Mouse (Mus musculus) stomach, embryonic 14.5 days (tissue): ENCODE measurements around the gene Cd3g. TPM values are rescaled to one million over a fixed set of nuclear protein-coding genes. Genes with fewer than 3 reads are reported as not detected.

ENCODE experiments used
- ATAC-seq: fragments of 200-750 bp; cut with Nextera tagmentation; 2 replicates; pipeline ENCODE4 v1.8.0; 2017; ENCODE audit warnings: low read depth, moderate TSS enrichment; ENCODE audit not compliant: insufficient number of reproducible peaks, insufficient read depth, low FRiP score
- H3K27ac ChIP-seq: fragments of 300-500 bp; sonication (generic); 2 replicates; pipeline ENCODE4 v1.5.1; 2014; ENCODE audit warnings: mild to moderate bottlenecking, low read length, moderate library complexity, mixed read lengths
- H3K27me3 ChIP-seq: fragments of 300-500 bp; sonication (generic); 2 replicates; pipeline ENCODE4 v1.6.1; 2014; ENCODE audit warnings: low read length, control low read depth, mixed read lengths; ENCODE audit not compliant: control insufficient read depth, insufficient read depth
- H3K36me3 ChIP-seq: fragments of 300-500 bp; sonication (generic); 2 replicates; pipeline ENCODE4 v1.6.1; 2014; ENCODE audit warnings: mild to moderate bottlenecking, control low read depth, low read length, moderate library complexity, mixed read lengths; ENCODE audit not compliant: control insufficient read depth, insufficient read depth
- H3K4me1 ChIP-seq: fragments of 300-500 bp; sonication (generic); 2 replicates; pipeline ENCODE4 v1.6.1; 2014; ENCODE audit warnings: low read length, control low read depth, mixed read lengths; ENCODE audit not compliant: control insufficient read depth, insufficient read depth
- H3K4me2 ChIP-seq: fragments of 300-500 bp; sonication (generic); replicated peaks from 2 replicates; pipeline ENCODE4 v1.6.1; 2014; ENCODE audit warnings: low read depth, low read length, control low read depth
- H3K4me3 ChIP-seq: fragments of 300-500 bp; sonication (generic); 2 replicates; pipeline ENCODE4 v1.5.1; 2014; ENCODE audit warnings: low read depth, low read length, control low read depth
- H3K9ac ChIP-seq: fragments of 300-500 bp; sonication (generic); replicated peaks from 2 replicates; pipeline ENCODE4 v1.6.1; 2014; ENCODE audit warnings: low read depth, mild to moderate bottlenecking, control low read depth, low read length, moderate library complexity, mixed read lengths
- H3K9me3 ChIP-seq: fragments of 300-500 bp; sonication (generic); 2 replicates; pipeline ENCODE4 v1.6.1; 2016; ENCODE audit warnings: low read depth, low read length, control low read depth; ENCODE audit not compliant: control insufficient read depth
- WGBS: fragments of 180-500 bp; shearing (Covaris S2); extraction: QIAGEN DNeasy Blood & Tissue Kit; methylation state at CpG from one replicate; pipeline ENCODE4 v1.1.7; 2014; 5-methylcytosine and 5-hydroxymethylcytosine counted together
- polyA plus RNA-seq: library from polyadenylated mRNA; unstranded; fragments of >200 nt; fragmentation: Nextera tagmentation; extraction: Ambion mirVana; gene quantifications from 2 replicates; pipeline ENCODE4 v1.2.1, GENCODE M21; 2014

The Cd3g gene
- polyA plus RNA-seq, 1 experiment from 2014 or later, result 0.33 TPM

DNA sequence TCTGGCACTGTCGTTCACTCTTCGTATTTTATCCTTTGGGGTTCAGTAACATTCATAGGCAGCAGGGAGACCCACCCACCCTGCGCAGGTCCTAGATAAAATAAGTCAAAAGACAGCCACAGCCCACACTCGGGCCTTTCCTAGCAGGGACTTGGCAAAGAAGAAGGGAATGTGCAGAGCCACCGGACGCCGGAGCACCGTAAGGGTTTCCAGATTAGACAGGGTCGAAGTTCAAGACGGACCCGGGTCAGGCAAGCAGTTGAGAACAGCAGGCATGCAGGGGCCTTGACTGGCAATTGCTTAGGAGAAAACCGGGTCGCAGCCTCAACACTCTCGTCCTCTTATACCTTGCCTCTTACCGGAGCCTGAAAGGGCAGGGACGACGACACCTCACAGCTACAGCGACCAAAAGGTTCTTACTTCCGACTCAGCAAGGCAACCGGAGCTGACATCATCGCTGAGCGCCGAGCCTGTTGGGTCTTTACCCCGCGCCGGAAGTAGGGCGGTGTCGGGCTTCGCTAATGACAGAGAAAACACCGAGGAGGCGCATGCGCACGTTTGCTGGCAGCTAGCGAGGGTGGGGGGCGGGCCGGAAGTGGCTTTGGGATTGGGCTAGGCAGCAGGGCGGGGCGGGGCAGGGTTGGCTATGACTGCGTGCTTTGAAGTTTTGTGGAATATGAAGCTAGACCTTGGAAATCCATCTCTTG is 15.0 kb downstream of the Cd3g start, which contains the start of gene Ube4a:
TSS of gene Ube4a (minus strand) at position 475 of the 707 bp plus-strand sequence.
- Histone ChIP-seq H3K9me3 (no peaks in the 10 kb centered on the region), H3K9ac (peak within 1 kb of the TSS; percentile 60), H3K4me1 (peaks cover 9% of the 10 kb centered on the region; the same call in 1 of the 2 replicates), H3K4me2 (peak within 1 kb of the TSS; percentile 82), H3K4me3 (peak within 1 kb of the TSS; percentile 73), H3K36me3 (peaks cover 4% of the 10 kb centered on the region), H3K27ac (no peak within 1 kb of the TSS), H3K27me3 (no peaks in the 10 kb centered on the region)
- WGBS, result under 1% methylated on average over 39 of the region's 39 CpGs
- peak; percentile 95 for ATAC-seq

DNA sequence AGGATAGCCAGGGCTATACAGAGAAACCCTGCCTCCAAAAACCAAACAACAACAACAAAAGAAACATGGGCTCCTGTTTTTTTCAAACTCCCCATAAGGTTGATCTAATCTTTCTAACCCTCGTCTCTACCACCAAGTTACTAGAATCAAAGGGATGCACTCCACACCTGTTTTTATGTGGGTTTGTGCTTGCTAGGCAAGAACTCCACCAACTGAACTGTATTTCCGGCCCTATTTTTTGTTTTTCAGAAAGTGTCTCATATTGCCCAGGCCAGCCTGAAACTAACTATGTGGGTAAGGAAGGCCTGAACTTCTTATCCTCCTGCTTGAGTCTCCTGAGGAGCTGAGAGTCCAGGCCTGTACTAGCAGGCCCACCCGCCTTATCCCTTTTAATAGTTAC is 25.8 kb downstream of the Cd3g start:
- H3K27me3 ChIP-seq, result no peaks in the 10 kb centered on the region
- no peaks in the 10 kb centered on the region for H3K4me1 ChIP-seq
- H3K4me2 ChIP-seq, result no peak overlapping the region
- no peak for ATAC-seq
- peaks cover 62% of the 10 kb centered on the region for H3K36me3 ChIP-seq
- no peaks in the 10 kb centered on the region for H3K9me3 ChIP-seq
- H3K27ac ChIP-seq, result no peak overlapping the region
- H3K4me3 ChIP-seq, result no peak overlapping the region
- no peak overlapping the region for H3K9ac ChIP-seq
- WGBS, result 86% methylated on average over 3 of the region's 3 CpGs

DNA sequence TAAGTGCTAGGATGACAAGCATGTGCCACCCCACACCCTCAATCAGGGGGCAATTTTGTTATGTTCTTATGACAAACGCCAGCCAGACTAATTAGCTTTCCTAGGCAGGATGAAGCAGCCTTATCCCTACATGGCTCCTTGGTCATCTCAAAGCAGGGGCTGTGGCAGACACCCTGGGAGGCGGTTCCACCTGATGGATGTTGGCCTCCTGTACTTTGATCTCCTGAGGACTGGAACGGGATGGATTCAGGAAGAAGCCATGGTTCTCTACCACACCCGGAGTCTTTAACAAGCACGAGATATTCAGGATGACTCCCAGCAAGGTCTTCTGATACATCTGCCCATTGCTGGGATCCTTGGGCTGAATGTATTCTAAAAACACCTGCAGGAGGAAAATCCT is 32.4 kb downstream of the Cd3g start:
- no peaks in the 10 kb centered on the region for H3K9me3 ChIP-seq
- H3K4me3 ChIP-seq, result no peak overlapping the region
- 90% methylated on average over 5 of the region's 5 CpGs for WGBS
- H3K27ac ChIP-seq, result no peak overlapping the region
- no peak for ATAC-seq
- H3K4me2 ChIP-seq, result no peak overlapping the region
- no peaks in the 10 kb centered on the region for H3K27me3 ChIP-seq
- H3K9ac ChIP-seq, result no peak overlapping the region
- peaks cover 78% of the 10 kb centered on the region for H3K36me3 ChIP-seq
- H3K4me1 ChIP-seq, result no peaks in the 10 kb centered on the region

DNA sequence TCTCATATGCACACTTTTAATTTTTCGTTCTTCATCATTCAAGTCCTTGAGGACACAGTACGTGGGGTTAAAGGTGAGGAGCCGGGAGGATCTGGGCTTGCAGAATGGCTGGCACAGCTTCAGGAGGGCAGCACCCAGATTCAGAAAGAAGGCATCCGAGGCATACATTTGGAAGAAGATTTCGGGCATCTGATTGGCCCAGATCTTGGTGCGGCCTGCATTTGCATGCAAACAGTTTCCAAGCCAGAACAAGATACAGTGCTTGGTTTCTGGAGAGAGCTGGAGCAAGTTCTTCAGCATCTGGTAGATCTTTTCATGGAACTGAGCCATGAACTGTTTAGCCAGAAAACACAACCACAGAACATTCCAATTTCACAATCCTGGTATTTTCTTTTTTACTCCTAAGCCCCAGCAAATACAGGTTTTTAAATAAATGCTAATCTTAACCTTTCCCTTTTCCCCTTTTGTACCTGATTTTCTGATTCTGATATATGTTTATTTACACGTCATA is 34.0 kb downstream of the Cd3g start:
- Histone ChIP-seq H3K4me1 (no peaks in the 10 kb centered on the region), H3K9me3 (no peaks in the 10 kb centered on the region), H3K4me2 (no peak overlapping the region), H3K27me3 (no peaks in the 10 kb centered on the region), H3K4me3 (no peak overlapping the region), H3K9ac (no peak overlapping the region), H3K27ac (no peak overlapping the region), H3K36me3 (peaks cover 74% of the 10 kb centered on the region)
- no peak for ATAC-seq
- 85% methylated on average over 7 of the region's 7 CpGs for WGBS

- H3K4me1 ChIP-seq, result no peaks in the 10 kb centered on the region
- no peaks in the 10 kb centered on the region for H3K27me3 ChIP-seq
- 92% methylated on average over 4 of the region's 4 CpGs for WGBS
- no peak overlapping the region for H3K27ac ChIP-seq
- ATAC-seq, result no peak
- H3K9me3 ChIP-seq, result no peaks in the 10 kb centered on the region
- no peak overlapping the region for H3K4me3 ChIP-seq
- no peak overlapping the region for H3K9ac ChIP-seq
- peaks cover 64% of the 10 kb centered on the region for H3K36me3 ChIP-seq
- no peak overlapping the region for H3K4me2 ChIP-seq
These were observed 37.8 kb downstream of the Cd3g start for GRCm38 (mm10) chr9:44942421-44942820.

DNA sequence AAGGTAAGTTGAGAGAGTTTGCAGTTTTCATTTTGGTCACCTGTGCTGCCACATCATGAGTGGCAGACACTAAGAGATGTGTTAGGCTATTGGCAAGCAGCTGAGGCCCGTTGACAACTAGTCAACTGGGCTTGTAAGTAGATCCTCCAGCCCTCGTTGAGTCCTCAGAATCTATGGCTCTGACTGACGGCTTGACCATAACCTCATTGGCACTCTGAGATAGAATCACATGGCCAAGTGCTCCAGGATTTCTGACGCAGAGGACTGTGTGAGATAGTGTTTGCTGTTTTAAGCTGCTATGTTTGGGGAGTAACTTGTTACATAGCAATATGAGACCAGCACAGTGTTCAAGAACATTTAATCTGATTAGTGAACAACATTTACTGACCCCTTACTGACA is 38.5 kb downstream of the Cd3g start:
- H3K27ac ChIP-seq, result no peak overlapping the region
- no peak for ATAC-seq
- no peak overlapping the region for H3K4me2 ChIP-seq
- no peaks in the 10 kb centered on the region for H3K4me1 ChIP-seq
- no peak overlapping the region for H3K4me3 ChIP-seq
- H3K9me3 ChIP-seq, result no peaks in the 10 kb centered on the region
- H3K27me3 ChIP-seq, result no peaks in the 10 kb centered on the region
- WGBS, result 84% methylated on average over 4 of the region's 4 CpGs
- no peak overlapping the region for H3K9ac ChIP-seq
- peaks cover 63% of the 10 kb centered on the region for H3K36me3 ChIP-seq

- Histone ChIP-seq H3K4me2 (peak overlapping the region; percentile 48), H3K9ac (peak overlapping the region; percentile 37; the same call in 1 of the 2 replicates), H3K4me3 (peak overlapping the region; percentile 93), H3K9me3 (no peaks in the 10 kb centered on the region), H3K4me1 (peaks cover 4% of the 10 kb centered on the region; the same call in 1 of the 2 replicates), H3K27ac (peak overlapping the region; percentile 83), H3K36me3 (no peaks in the 10 kb centered on the region; the same call in 1 of the 2 replicates), H3K27me3 (no peaks in the 10 kb centered on the region)
- no peak for ATAC-seq
- WGBS, result 75% methylated on average over 2 of the region's 2 CpGs
These were observed 58.7 kb downstream of the Cd3g start for GRCm38 (mm10) chr9:44921543-44921942.

DNA sequence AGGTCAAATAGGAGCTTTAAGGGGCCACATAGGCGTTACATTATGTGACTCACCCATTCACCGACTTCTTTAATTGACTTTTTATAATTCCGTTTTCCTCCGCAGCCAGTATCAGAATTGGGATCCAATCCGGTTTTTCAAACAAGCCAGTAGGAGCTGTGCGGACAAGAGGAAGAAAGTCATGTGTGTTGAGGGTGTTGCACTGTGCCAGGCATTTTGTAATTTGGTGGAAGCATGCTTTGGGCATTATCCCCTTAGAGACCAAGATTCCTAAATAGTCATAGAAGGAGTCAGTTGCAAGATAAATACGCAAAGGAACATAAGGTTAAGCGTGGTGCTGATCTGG is 59.1 kb downstream of the Cd3g start:
- peak overlapping the region; percentile 37; the same call in 1 of the 2 replicates for H3K9ac ChIP-seq
- H3K9me3 ChIP-seq, result no peaks in the 10 kb centered on the region
- peaks cover 4% of the 10 kb centered on the region; the same call in 1 of the 2 replicates for H3K4me1 ChIP-seq
- ATAC-seq, result peak; percentile 87; the same call in 1 of the 2 replicates
- H3K27me3 ChIP-seq, result no peaks in the 10 kb centered on the region
- H3K4me3 ChIP-seq, result peak overlapping the region; percentile 93
- H3K27ac ChIP-seq, result peak overlapping the region; percentile 83
- 1% methylated on average over 8 of the region's 8 CpGs for WGBS
- no peaks in the 10 kb centered on the region; the same call in 1 of the 2 replicates for H3K36me3 ChIP-seq
- H3K4me2 ChIP-seq, result peak overlapping the region; percentile 48
